ENCODE assay signal across 8 mouse cellular contexts in the genomic region with DNA sequence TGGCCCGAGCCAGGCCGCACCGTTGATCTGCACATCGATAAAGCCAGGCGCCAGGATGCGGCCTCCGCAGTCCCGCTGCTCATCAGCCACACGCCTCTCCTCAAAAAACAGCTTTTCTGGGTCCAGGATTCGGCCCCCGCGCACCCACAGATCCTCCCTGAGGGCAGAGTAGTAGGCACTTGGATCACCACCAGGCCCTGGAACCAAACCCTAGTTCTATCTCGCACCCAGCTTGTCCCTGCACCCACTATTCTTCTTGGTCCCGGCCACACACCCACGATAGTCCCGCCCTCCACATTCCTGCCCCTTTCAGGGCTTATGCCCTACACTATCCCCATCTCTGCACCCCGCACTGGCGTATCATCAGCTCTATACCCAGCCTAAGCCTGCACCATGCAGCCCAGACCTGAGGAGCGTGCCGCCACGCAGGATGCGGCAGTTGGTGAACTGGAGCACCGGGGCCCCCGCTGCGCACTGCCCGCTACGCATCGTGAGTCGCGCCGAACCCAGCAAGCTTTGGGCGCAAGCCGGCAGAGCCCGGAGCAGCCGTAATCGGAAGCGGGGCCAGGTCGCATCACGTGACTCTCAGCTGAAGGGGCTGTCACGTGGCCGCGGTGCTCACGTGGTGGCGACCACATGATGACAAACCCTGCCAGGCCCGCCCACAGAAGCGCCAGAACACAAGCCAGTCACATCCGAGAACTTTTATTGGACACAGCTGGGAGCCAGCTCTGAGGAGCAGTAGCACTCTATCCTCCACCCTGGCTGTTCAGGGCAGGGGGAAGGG. TPM values are rescaled to one million over a fixed set of nuclear protein-coding genes. Genes with fewer than 3 reads are reported as not detected.
DNase-seq lines count a peak whose midpoint lies in the region; ATAC-seq lines count a peak whose summit lies in the region.

A gene (minus strand): TSS at position 591 of the 787 bp plus-strand sequence.

- DNase-seq in adrenal gland, adult (ENCODE audit: inconsistent age in 2 of 2, low spot score in 1 of 2), result peak; percentile 97 to 99
- DNase-seq in embryo, embryonic 10.5 days (ENCODE audit: low spot score), result peak; percentile 97
- peak; percentile 97 for DNase-seq in gastrocnemius, postnatal 14 days
- peak; percentile 97 to 99 for DNase-seq in left cerebral cortex, postnatal 10 days (ENCODE audit: extremely low spot score in 1 of 2, low spot score in 2 of 2)
- peak; percentile 95 for DNase-seq in right cerebral cortex, postnatal 25 days
- peak; percentile 95 to 99 for DNase-seq in urinary bladder, postnatal 4 days (ENCODE audit: low spot score in 2 of 2)

- intact Hi-C loops in gastrocnemius, postnatal 14 days (cut with DNase I; ENCODE audit: low total_unique reads), result no loop called here
- intact Hi-C loops in left cerebral cortex, postnatal 10 days (cut with DNase I), result no loop called here

- ATAC-seq in inflammation-experienced regulatory T-cells, adult 6 months, result peak; percentile 65
- peak; percentile 86 for ATAC-seq in megakaryocyte-erythroid progenitor cell, adult 5-6 weeks (replicated peaks; ENCODE audit: low FRiP score, low TSS enrichment, poor library complexity, severe bottlenecking)

RNA-seq across cellular contexts. Expression of the gene that starts here (rescaled TPM):
- total RNA-seq in gastrocnemius, postnatal 14 days (2021), result 10 to 100 TPM in 1 of 2 experiments, 1 to 10 TPM in 1; 9.5 to 13.5 TPM
- 10 to 100 TPM; 21.6 to 30.0 (median 29.7) TPM for polyA plus RNA-seq in inflammation-experienced regulatory T-cells, adult 6 months (2017; shearing (Covaris generic))
- total RNA-seq in left cerebral cortex, postnatal 10 days (2021), result 10 to 100 TPM; 33.3 to 36.0 TPM
- 50.8 and 51.8 TPM in 2 replicates for total RNA-seq in megakaryocyte-erythroid progenitor cell, adult 5-6 weeks (2014; fragmentation: Nextera tagmentation)
- 13.1 and 19.8 TPM in 2 replicates for total RNA-seq in megakaryocyte-erythroid progenitor cell, adult 5-6 weeks (2017)

Comparison
In these comparisons a context has a peak if more than half of its experiments do, and no peak if none do; other contexts are left out.
1. Peak in every context shown above with its lines: DNase-seq and ATAC-seq.